Mouse (Mus musculus) ES-Bruce4 (cell line): ENCODE measurements around the gene Gm49384. TPM values are rescaled to one million over a fixed set of nuclear protein-coding genes. Genes with fewer than 3 reads are reported as not detected.

Source experiments
- H3K27ac ChIP-seq: 2 replicates; pipeline ENCODE4 v1.5.1; 2012; ENCODE audit warnings: low read length, inconsistent platforms; ENCODE audit not compliant: insufficient read depth
- H3K27me3 ChIP-seq: 2 replicates; pipeline ENCODE4 v1.6.1; 2012; ENCODE audit warnings: mild to moderate bottlenecking, low read length, inconsistent platforms; ENCODE audit not compliant: control insufficient read depth, poor library complexity, insufficient read depth, severe bottlenecking
- H3K36me3 ChIP-seq: 2 replicates; pipeline ENCODE4 v1.6.1; 2012; ENCODE audit warnings: inconsistent platforms, mild to moderate bottlenecking, low read length, moderate library complexity; ENCODE audit not compliant: control insufficient read depth, poor library complexity, insufficient read depth, severe bottlenecking
- H3K4me1 ChIP-seq: one replicate; pipeline ENCODE4 v1.8.1; 2011; ENCODE audit warnings: low read length; ENCODE audit not compliant: control insufficient read depth, insufficient read depth
- H3K4me3 ChIP-seq: 2 replicates; pipeline ENCODE4 v1.5.1; 2011; ENCODE audit warnings: low read depth, mild to moderate bottlenecking, low read length
- H3K9ac ChIP-seq: 2 replicates; pipeline ENCODE4 v1.6.1; 2012; ENCODE audit warnings: low read depth, mild to moderate bottlenecking, inconsistent platforms; ENCODE audit not compliant: poor library complexity, severe bottlenecking
- H3K9me3 ChIP-seq: replicated peaks from 2 replicates; pipeline ENCODE4 v1.6.1; 2012; ENCODE audit warnings: mild to moderate bottlenecking, low read length, inconsistent platforms; ENCODE audit not compliant: control insufficient read depth, poor library complexity, insufficient read depth, severe bottlenecking
- CTCF ChIP-seq: IDR thresholded peaks from one replicate; pipeline ENCODE4 v1.8.1; 2011; ENCODE audit warnings: low read depth, low read length
- EP300 ChIP-seq: IDR thresholded peaks from 2 replicates; pipeline ENCODE4 v1.6.1; 2011; ENCODE audit warnings: low read depth, low read length; ENCODE audit not compliant: insufficient read depth
- POLR2A ChIP-seq: IDR thresholded peaks from one replicate; pipeline ENCODE4 v1.8.1; 2011; ENCODE audit warnings: low read length; ENCODE audit not compliant: insufficient read depth
- polyA plus RNA-seq: library from polyadenylated mRNA; stranded (reverse); fragments of >200 nt; gene quantifications from 2 replicates; pipeline ENCODE4 v1.2.4, GENCODE M21; 2011; ENCODE audit warnings: low read depth; ENCODE audit not compliant: missing spikeins, insufficient read depth, insufficient read length

Gm49384 gene
- polyA plus RNA-seq, 1 experiment = 32.7 TPM

- peak overlapping the region; percentile 5 for H3K9ac ChIP-seq
- peak overlapping the region; percentile 90 for H3K27ac ChIP-seq
- TF ChIP-seq POLR2A = no peak
- TF ChIP-seq CTCF = no peak
- 0 out of 2 replicates have a peak, but pooled peaks have one; percentile 42 for TF ChIP-seq EP300
- H3K4me3 ChIP-seq = no peak overlapping the region
- H3K36me3 ChIP-seq = peaks cover 12% of the 10 kb centered on the region
- no peaks in the 10 kb centered on the region for H3K9me3 ChIP-seq
- H3K4me1 ChIP-seq = no peaks in the 10 kb centered on the region
- no peaks in the 10 kb centered on the region for H3K27me3 ChIP-seq
These were observed 6.3 kb upstream of the Gm49384 start for GRCm38 (mm10) chr12:69210056-69210979.

GRCm38 (mm10) chr12:69208520-69208919, 4.5 kb upstream of the Gm49384 start:
- H3K9ac ChIP-seq = no peak overlapping the region
- H3K27me3 ChIP-seq = no peaks in the 10 kb centered on the region
- H3K9me3 ChIP-seq = no peaks in the 10 kb centered on the region
- H3K36me3 ChIP-seq = peaks cover 12% of the 10 kb centered on the region
- H3K27ac ChIP-seq = no peak overlapping the region
- no peak for TF ChIP-seq POLR2A
- TF ChIP-seq EP300 = no peak
- TF ChIP-seq CTCF = peak; percentile 15
- no peak overlapping the region for H3K4me3 ChIP-seq
- H3K4me1 ChIP-seq = no peaks in the 10 kb centered on the region

- Histone ChIP-seq H3K4me3 (no peak overlapping the region), H3K9me3 (no peaks in the 10 kb centered on the region), H3K27ac (no peak overlapping the region), H3K9ac (no peak overlapping the region), H3K27me3 (no peaks in the 10 kb centered on the region), H3K4me1 (no peaks in the 10 kb centered on the region), H3K36me3 (peaks cover 8% of the 10 kb centered on the region)
- TF ChIP-seq CTCF = no peak
- no peak for TF ChIP-seq EP300
- TF ChIP-seq POLR2A = no peak
These were observed 3.9 kb upstream of the Gm49384 start for GRCm38 (mm10) chr12:69207926-69208325.

- H3K4me1 ChIP-seq = no peaks in the 10 kb centered on the region
- no peaks in the 10 kb centered on the region for H3K27me3 ChIP-seq
- TF ChIP-seq CTCF = no peak
- TF ChIP-seq POLR2A = no peak
- TF ChIP-seq EP300 = no peak
- no peak overlapping the region for H3K9ac ChIP-seq
- H3K9me3 ChIP-seq = no peaks in the 10 kb centered on the region
- no peak overlapping the region for H3K27ac ChIP-seq
- no peak overlapping the region for H3K4me3 ChIP-seq
- peaks cover 8% of the 10 kb centered on the region for H3K36me3 ChIP-seq
These were observed 3.3 kb upstream of the Gm49384 start for GRCm38 (mm10) chr12:69207396-69207795.

- H3K36me3 ChIP-seq = peaks cover 11% of the 10 kb centered on the region
These were observed 5.1 kb downstream of the Gm49384 start for GRCm38 (mm10) chr12:69198985-69199384.

GRCm38 (mm10) chr12:69198164-69198535, 5.9 kb downstream of the Gm49384 start, which contains the start of gene Dnaaf2:
Gene Dnaaf2, minus strand, starts transcription at chr12:69198429.
- Histone ChIP-seq H3K27ac (no peak within 1 kb of the TSS), H3K9me3 (no peaks in the 10 kb centered on the region), H3K9ac (peak within 1 kb of the TSS; percentile 93), H3K4me3 (peak within 1 kb of the TSS; percentile 97), H3K36me3 (peaks cover 9% of the 10 kb centered on the region; the same call in 1 of the 2 replicates), H3K4me1 (peaks cover 1% of the 10 kb centered on the region), H3K27me3 (no peaks in the 10 kb centered on the region)
- TF ChIP-seq CTCF = no peak

More at GRCm38 (mm10) chr12:69198985-69199384, 5.1 kb downstream of the Gm49384 start:
- Histone ChIP-seq H3K27ac (no peak overlapping the region), H3K9ac (no peak overlapping the region), H3K9me3 (no peaks in the 10 kb centered on the region), H3K4me1 (peaks cover 1% of the 10 kb centered on the region), H3K27me3 (no peaks in the 10 kb centered on the region), H3K4me3 (no peak overlapping the region)
- TF ChIP-seq EP300 = no peak
- no peak for TF ChIP-seq CTCF
- no peak for TF ChIP-seq POLR2A
